Mouse (Mus musculus) hindbrain, embryonic 12.5 days (tissue): ENCODE measurements at regions not wholly inside any gene's neighbourhood (a gene's known extent, or its start where the extent isn't known, plus 50 kb on each side); places are given as distances from the start of the nearest gene placed in this dataset.

ENCODE experiments used
- ATAC-seq: fragments of 200-750 bp; cut with Nextera tagmentation; 2 replicates; pipeline ENCODE4 v1.8.0; 2017; ENCODE audit warnings: moderate TSS enrichment; ENCODE audit not compliant: low FRiP score
- H3K27ac ChIP-seq: fragments of 300-500 bp; sonication (generic); 2 replicates; pipeline ENCODE4 v1.5.1; 2016; ENCODE audit warnings: mild to moderate bottlenecking
- H3K27me3 ChIP-seq: fragments of 300-500 bp; sonication (generic); 2 replicates; pipeline ENCODE4 v1.6.1; 2016; ENCODE audit warnings: mild to moderate bottlenecking
- H3K36me3 ChIP-seq: fragments of 300-500 bp; sonication (generic); 2 replicates; pipeline ENCODE4 v1.6.1; 2016; ENCODE audit warnings: mild to moderate bottlenecking
- H3K4me1 ChIP-seq: fragments of 300-500 bp; sonication (generic); 2 replicates; pipeline ENCODE4 v1.6.1; 2016
- H3K4me2 ChIP-seq: fragments of 300-500 bp; sonication (generic); replicated peaks from 2 replicates; pipeline ENCODE4 v1.6.1; 2016; ENCODE audit warnings: mild to moderate bottlenecking
- H3K4me3 ChIP-seq: fragments of 300-500 bp; sonication (generic); 2 replicates; pipeline ENCODE4 v1.5.1; 2016; ENCODE audit warnings: mild to moderate bottlenecking
- H3K9ac ChIP-seq: fragments of 300-500 bp; sonication (generic); 2 replicates; pipeline ENCODE4 v1.6.1; 2016; ENCODE audit warnings: mild to moderate bottlenecking, moderate library complexity
- H3K9me3 ChIP-seq: fragments of 300-500 bp; sonication (generic); replicated peaks from 2 replicates; pipeline ENCODE4 v1.6.1; 2016; ENCODE audit warnings: mild to moderate bottlenecking
- WGBS: fragments of 180-500 bp; shearing (Covaris S2); methylation state at CpG from one replicate; pipeline ENCODE4 v1.1.7; 2016; 5-methylcytosine and 5-hydroxymethylcytosine counted together

- H3K9me3 ChIP-seq: no peaks in the 10 kb centered on the region
- no peaks in the 10 kb centered on the region for H3K4me1 ChIP-seq
- H3K4me2 ChIP-seq: no peak overlapping the region
- H3K27me3 ChIP-seq: no peaks in the 10 kb centered on the region
- no peak overlapping the region for H3K4me3 ChIP-seq
- no peak overlapping the region for H3K9ac ChIP-seq
- no peak for ATAC-seq
- H3K36me3 ChIP-seq: no peaks in the 10 kb centered on the region
- no peak overlapping the region for H3K27ac ChIP-seq
These were observed 489.5 kb downstream of the Nr2f2 start for GRCm38 (mm10) chr7:69877031-69877430.

GRCm38 (mm10) chr7:69865801-69866200, 500.7 kb downstream of the Nr2f2 start:
- Histone ChIP-seq H3K9ac (no peak overlapping the region), H3K9me3 (no peaks in the 10 kb centered on the region), H3K27ac (no peak overlapping the region), H3K36me3 (no peaks in the 10 kb centered on the region), H3K4me2 (no peak overlapping the region), H3K4me1 (no peaks in the 10 kb centered on the region), H3K4me3 (no peak overlapping the region), H3K27me3 (no peaks in the 10 kb centered on the region)
- ATAC-seq: no peak
- WGBS: 92% methylated on average over 3 of the region's 3 CpGs

GRCm38 (mm10) chr7:69844631-69845324, 521.8 kb downstream of the Nr2f2 start:
- no peaks in the 10 kb centered on the region for H3K36me3 ChIP-seq
- no peak for ATAC-seq
- no peak overlapping the region for H3K9ac ChIP-seq
- no peaks in the 10 kb centered on the region for H3K27me3 ChIP-seq
- H3K4me3 ChIP-seq: no peak overlapping the region
- 79% methylated on average over 19 of the region's 19 CpGs for WGBS
- H3K4me1 ChIP-seq: no peaks in the 10 kb centered on the region
- H3K9me3 ChIP-seq: no peaks in the 10 kb centered on the region
- H3K4me2 ChIP-seq: no peak overlapping the region
- H3K27ac ChIP-seq: no peak overlapping the region

GRCm38 (mm10) chr7:69837379-69837778, 529.2 kb downstream of the Nr2f2 start:
- Histone ChIP-seq H3K36me3 (no peaks in the 10 kb centered on the region), H3K9me3 (no peaks in the 10 kb centered on the region), H3K27ac (no peak overlapping the region), H3K9ac (no peak overlapping the region), H3K27me3 (no peaks in the 10 kb centered on the region), H3K4me3 (no peak overlapping the region), H3K4me1 (no peaks in the 10 kb centered on the region), H3K4me2 (no peak overlapping the region)
- 76% methylated on average over 5 of the region's 5 CpGs for WGBS
- no peak for ATAC-seq

GRCm38 (mm10) chr7:69827251-69827650, 539.3 kb downstream of the Nr2f2 start:
- Histone ChIP-seq H3K9me3 (no peaks in the 10 kb centered on the region), H3K9ac (no peak overlapping the region), H3K4me3 (no peak overlapping the region), H3K36me3 (no peaks in the 10 kb centered on the region), H3K4me2 (no peak overlapping the region), H3K27ac (no peak overlapping the region), H3K27me3 (no peaks in the 10 kb centered on the region), H3K4me1 (no peaks in the 10 kb centered on the region)
- 45% methylated on average over 8 of the region's 8 CpGs for WGBS
- no peak for ATAC-seq

GRCm38 (mm10) chr7:69820570-69820969, 546.0 kb downstream of the Nr2f2 start:
- WGBS: 82% methylated on average over 2 of the region's 2 CpGs
- no peak overlapping the region for H3K4me3 ChIP-seq

GRCm38 (mm10) chr7:69812301-69812700, 554.2 kb downstream of the Nr2f2 start:
- Histone ChIP-seq H3K4me1 (no peaks in the 10 kb centered on the region), H3K4me2 (no peak overlapping the region), H3K4me3 (no peak overlapping the region), H3K9me3 (no peaks in the 10 kb centered on the region), H3K9ac (no peak overlapping the region), H3K36me3 (no peaks in the 10 kb centered on the region), H3K27me3 (no peaks in the 10 kb centered on the region), H3K27ac (no peak overlapping the region)
- 81% methylated on average over 3 of the region's 3 CpGs for WGBS
- ATAC-seq: no peak

More at GRCm38 (mm10) chr7:69820570-69820969, 546.0 kb downstream of the Nr2f2 start:
- no peak overlapping the region for H3K9ac ChIP-seq
- H3K27ac ChIP-seq: no peak overlapping the region
- H3K27me3 ChIP-seq: no peaks in the 10 kb centered on the region
- H3K4me1 ChIP-seq: no peaks in the 10 kb centered on the region
- H3K9me3 ChIP-seq: no peaks in the 10 kb centered on the region
- H3K36me3 ChIP-seq: no peaks in the 10 kb centered on the region
- ATAC-seq: no peak
- H3K4me2 ChIP-seq: no peak overlapping the region

- Histone ChIP-seq H3K27me3 (no peaks in the 10 kb centered on the region), H3K27ac (no peak overlapping the region), H3K4me3 (no peak overlapping the region), H3K9me3 (no peaks in the 10 kb centered on the region), H3K4me1 (no peaks in the 10 kb centered on the region), H3K36me3 (no peaks in the 10 kb centered on the region), H3K9ac (no peak overlapping the region), H3K4me2 (no peak overlapping the region)
- ATAC-seq: peak; percentile 56
- 10% methylated on average over 5 of the region's 5 CpGs for WGBS
These were observed 555.7 kb downstream of the Nr2f2 start for GRCm38 (mm10) chr7:69810873-69811272.

- H3K36me3 ChIP-seq: no peaks in the 10 kb centered on the region
- no peak overlapping the region for H3K27ac ChIP-seq
- no peaks in the 10 kb centered on the region for H3K9me3 ChIP-seq
- no peak overlapping the region for H3K4me3 ChIP-seq
- WGBS: 60% methylated on average over 8 of the region's 8 CpGs
- no peak overlapping the region for H3K4me2 ChIP-seq
- H3K27me3 ChIP-seq: no peaks in the 10 kb centered on the region
- no peak for ATAC-seq
- no peaks in the 10 kb centered on the region for H3K4me1 ChIP-seq
- H3K9ac ChIP-seq: no peak overlapping the region
These were observed 559.3 kb downstream of the Nr2f2 start for GRCm38 (mm10) chr7:69807220-69807619.

GRCm38 (mm10) chr7:69770980-69771348, 595.6 kb downstream of the Nr2f2 start:
- peaks cover 5% of the 10 kb centered on the region; the same call in 1 of the 2 replicates for H3K4me1 ChIP-seq
- no peak overlapping the region for H3K9ac ChIP-seq
- H3K27me3 ChIP-seq: peaks cover 3% of the 10 kb centered on the region; the same call in 1 of the 2 replicates
- no peaks in the 10 kb centered on the region for H3K36me3 ChIP-seq
- ATAC-seq: no peak
- H3K9me3 ChIP-seq: no peaks in the 10 kb centered on the region
- no peak overlapping the region for H3K27ac ChIP-seq
- H3K4me2 ChIP-seq: no peak overlapping the region
- WGBS: 70% methylated on average over 5 of the region's 5 CpGs
- no peak overlapping the region for H3K4me3 ChIP-seq

- 48% methylated on average over 22 of the region's 22 CpGs for WGBS
- Histone ChIP-seq H3K27me3 (peaks cover 3% of the 10 kb centered on the region; the same call in 1 of the 2 replicates), H3K4me2 (peak overlapping the region; percentile 21; the same call in 1 of the 2 replicates), H3K4me1 (peaks cover 5% of the 10 kb centered on the region; the same call in 1 of the 2 replicates), H3K27ac (no peak overlapping the region), H3K9ac (no peak overlapping the region; the same call in 1 of the 2 replicates), H3K36me3 (no peaks in the 10 kb centered on the region), H3K4me3 (no peak overlapping the region), H3K9me3 (no peaks in the 10 kb centered on the region)
- peak; percentile 71 for ATAC-seq
These were observed 596.1 kb downstream of the Nr2f2 start for GRCm38 (mm10) chr7:69770313-69770979.

GRCm38 (mm10) chr7:69766451-69766850, 600.1 kb downstream of the Nr2f2 start:
- no peak for ATAC-seq
- 62% methylated on average over 4 of the region's 4 CpGs for WGBS
- no peak overlapping the region for H3K4me3 ChIP-seq
- no peak overlapping the region for H3K9ac ChIP-seq
- no peaks in the 10 kb centered on the region for H3K36me3 ChIP-seq
- H3K4me1 ChIP-seq: peaks cover 5% of the 10 kb centered on the region; the same call in 1 of the 2 replicates
- H3K9me3 ChIP-seq: no peaks in the 10 kb centered on the region
- H3K27me3 ChIP-seq: peaks cover 3% of the 10 kb centered on the region; the same call in 1 of the 2 replicates
- H3K4me2 ChIP-seq: no peak overlapping the region
- no peak overlapping the region for H3K27ac ChIP-seq

GRCm38 (mm10) chr7:69740495-69740894, 626.0 kb downstream of the Nr2f2 start:
- H3K27ac ChIP-seq: no peak overlapping the region
- ATAC-seq: no peak
- 63% methylated on average over 6 of the region's 6 CpGs for WGBS
- H3K9me3 ChIP-seq: no peaks in the 10 kb centered on the region
- H3K4me3 ChIP-seq: no peak overlapping the region
- no peaks in the 10 kb centered on the region for H3K27me3 ChIP-seq
- peaks cover 3% of the 10 kb centered on the region; the same call in 1 of the 2 replicates for H3K4me1 ChIP-seq
- no peak overlapping the region for H3K4me2 ChIP-seq
- H3K36me3 ChIP-seq: no peaks in the 10 kb centered on the region
- no peak overlapping the region for H3K9ac ChIP-seq
